Mouse (Mus musculus) spleen, adult 2 months (tissue): ENCODE data around the gene Ccdc65.

Source experiments
- CTCF ChIP-seq: fragments of 200-500 bp; IDR thresholded peaks from 2 replicates; pipeline ENCODE4 v1.5.1; 2011; ENCODE audit warnings: mild to moderate bottlenecking, inconsistent platforms; ENCODE audit not compliant: insufficient read depth, insufficient read length, insufficient replicate concordance; ENCODE audit errors: extremely low read depth
- POLR2A ChIP-seq: fragments of 200-500 bp; IDR thresholded peaks from 2 replicates; pipeline ENCODE4 v1.6.1; 2011; ENCODE audit warnings: low read depth, low read length, inconsistent platforms

GRCm38 (mm10) chr15:98683746-98684145 lies 24.3 kb upstream of the Ccdc65 start:
- TF ChIP-seq POLR2A (no peak), CTCF (no peak)
